Mouse (Mus musculus) thymus, postnatal 0 days (tissue): ENCODE measurements around the gene Tsc1. TPM values are rescaled to one million over a fixed set of nuclear protein-coding genes. Genes with fewer than 3 reads are reported as not detected.

ENCODE experiments used
- DNase-seq: peaks from one replicate; pipeline ENCODE4 v3.0.0-alpha.2; 2015; ENCODE audit warnings: low spot score
- polyA plus RNA-seq: library from polyadenylated mRNA; unstranded; fragments of >200 nt; fragmentation: Nextera tagmentation; extraction: Ambion mirVana; gene quantifications from 2 replicates; pipeline ENCODE4 v1.2.1, GENCODE M21; 2015

Gene Tsc1
- polyA plus RNA-seq, 1 experiment from 2014 or later = 10.8 TPM

DNA sequence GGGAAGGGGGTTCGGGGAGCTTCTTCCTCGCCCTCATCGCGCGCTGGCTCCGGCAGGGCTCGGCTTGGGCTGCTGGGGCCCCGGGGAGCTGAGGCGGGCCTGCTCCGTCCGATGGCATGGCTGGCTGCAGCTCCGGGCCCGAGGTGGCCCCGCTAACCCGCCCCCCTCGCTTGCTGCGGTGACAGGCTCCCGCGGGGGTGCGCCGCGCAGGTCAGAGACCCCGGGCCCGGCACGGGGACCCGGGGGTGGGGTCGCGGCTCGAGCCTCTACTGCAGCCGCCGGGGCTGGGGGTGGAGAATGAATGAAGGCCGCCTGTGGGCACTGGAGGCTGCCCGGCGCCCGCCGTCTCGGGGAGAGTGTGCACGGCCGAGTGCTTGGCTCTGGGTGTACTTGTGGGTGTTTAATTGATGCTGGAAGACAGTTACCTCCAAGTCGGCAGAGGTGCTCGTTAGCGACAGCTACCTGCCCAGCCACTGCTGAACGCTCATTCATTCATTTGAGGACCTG lies 460 bp downstream of the Tsc1 start:
- DNase-seq = no peak

DNA sequence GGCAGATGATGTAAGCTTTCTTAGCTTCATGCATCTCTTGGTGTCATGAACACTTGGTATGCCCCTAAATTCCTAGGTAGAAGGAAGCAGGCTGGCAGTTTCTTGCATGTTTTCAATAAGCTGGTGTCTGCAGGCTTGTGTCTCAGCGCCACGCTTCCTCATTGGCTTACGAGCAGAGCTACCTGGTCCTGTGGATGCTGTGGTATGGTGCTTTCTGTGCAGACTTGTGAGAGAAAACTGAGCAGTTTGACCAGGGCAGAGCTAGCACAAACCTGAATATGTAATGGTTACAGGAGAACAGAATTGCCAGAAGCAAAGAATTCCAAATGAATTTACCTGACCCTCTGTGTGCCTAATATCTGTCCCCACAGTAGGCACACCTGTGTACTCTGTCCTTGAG lies 2.1 kb downstream of the Tsc1 start:
- no peak for DNase-seq

GRCm38 (mm10) chr2:28650526-28650925 lies 9.5 kb downstream of the Tsc1 start:
- no peak for DNase-seq

- no peak for DNase-seq
Measured at GRCm38 (mm10) chr2:28653351-28653750, 12.3 kb downstream of the Tsc1 start.

DNA sequence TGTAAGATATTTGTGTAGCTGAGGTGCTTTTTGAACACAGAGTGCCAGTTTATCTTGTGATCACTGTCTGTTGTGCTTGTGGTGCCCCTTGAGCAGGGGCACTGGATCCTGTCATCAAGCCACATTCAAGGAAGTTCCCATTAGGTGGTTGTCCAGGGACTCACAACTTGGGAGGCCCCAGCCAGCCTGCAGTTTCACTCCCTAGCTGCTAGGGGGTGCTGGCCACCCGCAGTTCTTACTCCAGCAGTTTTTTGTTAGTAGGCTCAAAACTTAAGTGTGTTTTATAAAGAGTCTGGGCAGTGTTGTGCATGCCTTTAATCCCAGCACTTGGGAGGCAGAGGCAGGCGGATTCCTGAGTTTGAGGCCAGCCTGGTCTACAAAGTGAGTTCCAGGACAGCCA lies 13.3 kb downstream of the Tsc1 start:
- DNase-seq = peak; percentile 50

GRCm38 (mm10) chr2:28656216-28656615 lies 15.2 kb downstream of the Tsc1 start:
- DNase-seq = no peak

- DNase-seq = no peak
Measured at GRCm38 (mm10) chr2:28662891-28663290, 21.9 kb downstream of the Tsc1 start.

DNA sequence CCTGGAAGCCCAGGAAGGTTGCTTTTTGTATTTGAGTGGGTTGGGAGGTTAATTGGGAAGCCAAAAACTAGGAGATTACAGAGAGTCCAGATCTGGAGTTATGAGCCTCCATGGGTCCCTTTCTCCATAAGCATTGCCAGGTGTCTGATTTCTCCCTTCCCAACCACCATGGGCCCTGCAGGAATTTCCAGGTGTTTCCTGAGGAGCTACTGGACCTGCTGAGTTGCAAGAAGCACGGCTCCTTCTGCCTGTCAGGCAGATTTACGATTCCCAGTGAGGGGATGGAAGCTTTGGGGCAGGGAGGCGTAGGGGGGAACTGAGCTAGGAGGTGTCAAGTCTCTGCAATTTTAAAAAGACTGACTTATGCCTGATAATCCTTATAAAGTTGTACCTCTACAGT lies 24.8 kb downstream of the Tsc1 start:
- DNase-seq = no peak

DNA sequence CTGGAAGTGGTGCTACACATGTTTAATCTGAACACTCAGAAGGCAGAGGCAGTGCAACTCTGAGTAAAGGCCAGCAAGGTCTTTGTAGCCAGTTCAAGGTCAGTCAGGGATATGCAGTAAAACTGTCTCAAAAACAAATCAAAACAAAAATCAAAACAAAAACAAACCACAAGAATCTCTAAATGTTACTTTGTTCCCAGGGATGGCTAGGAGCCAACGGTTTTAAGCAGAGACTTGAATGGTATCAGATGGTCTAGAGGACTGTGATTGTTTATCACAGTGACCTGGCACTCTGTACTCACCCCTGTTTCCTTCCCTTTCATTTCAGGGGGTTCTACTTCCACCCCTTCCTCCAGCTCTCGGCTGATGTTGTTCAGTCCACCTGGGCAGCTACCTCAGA lies 30.4 kb downstream of the Tsc1 start:
- no peak for DNase-seq

DNA sequence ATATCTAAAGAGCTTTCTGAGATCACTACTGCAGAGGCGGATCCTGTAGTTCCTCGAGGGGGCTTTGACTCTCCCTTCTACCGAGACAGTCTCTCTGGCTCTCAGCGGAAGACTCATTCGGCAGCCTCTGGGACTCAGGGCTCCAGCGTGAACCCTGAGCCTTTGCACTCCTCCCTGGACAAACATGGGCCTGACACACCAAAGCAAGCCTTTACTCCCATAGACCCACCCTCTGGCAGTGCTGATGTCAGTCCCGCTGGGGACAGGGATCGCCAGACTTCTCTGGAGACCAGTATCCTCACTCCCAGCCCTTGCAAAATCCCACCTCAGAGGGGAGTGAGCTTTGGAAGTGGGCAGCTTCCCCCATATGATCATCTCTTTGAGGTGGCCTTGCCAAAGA lies 35.0 kb downstream of the Tsc1 start:
- no peak for DNase-seq

- no peak for DNase-seq
Measured at GRCm38 (mm10) chr2:28680710-28681109, 39.7 kb downstream of the Tsc1 start.

DNA sequence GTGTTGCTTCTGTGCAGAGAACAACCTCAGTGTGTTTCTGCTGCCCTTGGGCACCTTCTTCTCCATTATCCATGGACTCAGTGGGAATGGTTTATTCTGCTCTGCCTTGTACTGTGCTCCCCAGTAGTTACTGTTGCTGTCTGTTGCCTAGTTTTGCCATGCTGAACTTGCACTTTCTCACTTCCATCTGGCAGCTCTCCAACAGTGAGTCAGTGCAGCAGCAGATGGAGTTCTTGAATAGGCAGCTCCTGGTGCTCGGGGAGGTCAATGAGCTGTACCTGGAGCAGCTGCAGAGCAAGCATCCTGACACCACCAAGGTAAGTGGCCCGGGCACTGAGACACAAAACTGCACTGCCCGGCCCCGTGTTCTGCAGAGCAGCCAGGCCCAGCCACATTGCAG lies 40.7 kb downstream of the Tsc1 start:
- no peak for DNase-seq

GRCm38 (mm10) chr2:28685895-28686294 lies 44.9 kb downstream of the Tsc1 start:
- no peak for DNase-seq

DNA sequence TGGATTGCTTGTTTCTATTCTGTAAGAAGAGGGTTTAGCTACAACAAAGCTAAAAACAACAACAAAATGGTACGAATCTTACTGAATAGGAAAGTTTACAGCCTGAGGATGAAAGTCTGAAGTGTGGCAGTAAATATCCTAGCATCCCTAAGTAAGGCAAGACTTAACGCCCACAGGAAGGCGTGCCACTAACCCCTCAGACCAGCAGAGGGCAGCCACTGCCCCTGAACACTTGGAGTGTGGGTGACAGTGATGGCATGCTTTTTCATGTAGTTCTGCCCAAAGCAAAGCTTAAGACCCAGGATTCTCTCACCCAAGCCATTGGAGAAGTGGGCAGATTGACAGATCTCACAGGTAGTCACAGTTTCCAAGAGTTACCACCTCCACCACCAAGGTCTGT lies 47.4 kb downstream of the Tsc1 start:
- peak; percentile 58 for DNase-seq

- no peak for DNase-seq
Measured at GRCm38 (mm10) chr2:28692692-28693091, 51.7 kb downstream of the Tsc1 start.

DNA sequence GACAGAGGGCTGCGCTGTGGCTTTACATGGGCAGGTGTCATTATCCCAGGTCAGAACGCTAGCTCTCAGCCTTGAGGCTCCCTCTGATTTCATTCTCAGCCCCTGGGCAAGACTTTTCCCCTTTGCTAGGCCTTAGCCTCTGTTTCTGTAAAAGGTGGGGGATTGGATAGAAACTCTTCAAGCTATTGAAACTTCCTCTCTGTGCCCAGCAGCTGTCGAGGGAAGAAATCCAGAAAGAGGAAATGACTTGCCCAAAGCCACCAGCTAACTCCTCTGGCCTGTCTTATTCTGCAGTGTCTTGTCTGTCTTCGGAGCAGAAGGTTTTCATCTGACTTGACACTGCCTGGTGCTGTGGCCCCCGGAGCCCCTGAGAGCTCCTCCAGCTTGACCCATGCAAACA lies 57.5 kb downstream of the Tsc1 start:
- DNase-seq = no peak

- DNase-seq = peak; percentile 23
Measured at GRCm38 (mm10) chr2:28699361-28700335, 58.6 kb downstream of the Tsc1 start, which contains the start of the genes Spaca9 and Ak8. Gene Spaca9, minus strand, starts transcription at chr2:28699727. Gene Ak8, plus strand, starts transcription at chr2:28700164.

GRCm38 (mm10) chr2:28701646-28702262 lies 60.7 kb downstream of the Tsc1 start:
- DNase-seq = peak; percentile 9

DNA sequence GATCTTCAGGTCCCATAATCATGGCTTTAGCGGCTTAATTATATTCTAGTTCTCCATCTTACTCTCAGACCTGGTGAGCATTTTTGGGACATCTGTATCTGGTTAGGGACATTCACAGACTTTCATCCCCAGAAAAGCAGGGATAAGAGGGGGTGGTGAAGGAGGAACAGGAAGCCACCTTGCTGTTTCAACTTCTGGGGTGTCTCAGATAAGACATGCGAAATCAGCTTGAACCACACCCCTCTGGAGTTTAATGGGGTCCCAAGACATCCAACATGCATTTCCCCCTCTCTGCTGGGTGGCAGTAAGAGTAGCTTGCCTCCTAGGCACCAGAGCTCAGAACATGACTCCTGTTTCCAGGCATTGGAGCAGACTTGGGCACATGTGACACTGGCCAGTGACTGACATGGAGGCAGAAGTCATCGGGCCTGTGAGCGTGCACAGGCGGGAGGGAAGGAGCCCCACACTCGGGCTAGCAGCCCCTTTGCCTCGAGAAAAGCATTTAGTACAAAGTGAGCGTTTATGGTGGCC lies 65.1 kb downstream of the Tsc1 start:
- DNase-seq = no peak

DNA sequence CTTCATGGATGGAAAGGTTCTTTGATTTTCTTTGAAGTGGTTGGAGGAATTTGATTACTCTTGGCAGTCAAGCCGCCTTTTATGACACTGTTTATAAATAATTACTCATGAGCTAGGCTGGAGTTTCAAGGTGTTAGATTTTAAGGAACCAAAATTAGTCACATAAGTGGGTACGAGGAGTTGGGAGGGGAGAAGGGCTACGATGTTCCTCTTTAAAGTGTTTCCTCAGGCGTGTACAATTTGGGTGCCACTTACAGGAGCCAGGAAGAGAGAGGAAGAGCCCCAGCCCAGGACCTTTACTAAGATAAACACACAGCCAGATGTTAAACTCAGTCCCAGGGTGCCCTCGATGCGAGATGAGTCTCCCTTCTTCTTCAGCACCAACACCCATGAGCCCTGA lies 65.8 kb downstream of the Tsc1 start:
- no peak for DNase-seq

- DNase-seq = no peak
Measured at GRCm38 (mm10) chr2:28713036-28713435, 72.0 kb downstream of the Tsc1 start.

GRCm38 (mm10) chr2:28722419-28722818 lies 81.4 kb downstream of the Tsc1 start:
- DNase-seq = no peak
